Mouse (Mus musculus): ENCODE data around the gene Gpr107. TPM values are rescaled to one million over a fixed set of nuclear protein-coding genes. Genes with fewer than 3 reads are reported as not detected.
A peak's percentile ranks its signal among the peaks of the same experiment; 100 is the strongest.

Gpr107 gene
- polyA plus RNA-seq, 1 experiment: 35.3 TPM

GRCm38 (mm10) chr2:31115943-31116731 lies 36.0 kb upstream of the Gpr107 start:
- TF ChIP-seq CTCF (IDR thresholded peaks at IDR 0.05; ENCODE audit: borderline replicate concordance, extremely low read depth, insufficient read depth, insufficient read length) (no peak), POLR2A (IDR thresholded peaks at IDR 0.05; ENCODE audit: borderline replicate concordance, extremely low read depth, insufficient read depth, insufficient read length, poor library complexity, severe bottlenecking) (no peak)

DNA sequence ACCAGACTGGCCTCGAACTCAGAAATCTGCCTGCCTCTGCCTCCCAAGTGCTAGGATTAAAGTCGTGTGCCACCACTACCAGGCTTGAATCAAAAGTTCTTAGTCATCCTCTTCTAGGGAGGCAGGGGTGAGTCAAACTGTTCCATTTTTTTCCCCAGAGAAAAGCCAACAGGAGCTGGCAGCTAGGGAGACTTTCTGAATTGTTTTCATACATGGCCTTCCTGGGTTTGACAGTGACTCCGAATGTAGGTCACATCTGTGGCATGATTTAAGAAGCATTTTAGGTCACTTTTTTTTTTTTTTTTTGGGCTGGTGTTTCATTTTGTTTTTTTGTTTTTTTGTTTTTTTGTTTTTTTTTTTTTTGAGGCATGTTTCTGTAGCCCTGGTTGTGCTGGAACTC lies 33.9 kb upstream of the Gpr107 start:
- TF ChIP-seq CTCF (IDR thresholded peaks at IDR 0.05; ENCODE audit: borderline replicate concordance, extremely low read depth, insufficient read depth, insufficient read length): no peak
- no peak for TF ChIP-seq POLR2A (IDR thresholded peaks at IDR 0.05; ENCODE audit: borderline replicate concordance, extremely low read depth, insufficient read depth, insufficient read length, poor library complexity, severe bottlenecking)
- no peak for DNase-seq (ENCODE audit: low read depth)

More at GRCm38 (mm10) chr2:31115943-31116731, 36.0 kb upstream of the Gpr107 start:
- DNase-seq (ENCODE audit: low read depth): peak; percentile 24

DNA sequence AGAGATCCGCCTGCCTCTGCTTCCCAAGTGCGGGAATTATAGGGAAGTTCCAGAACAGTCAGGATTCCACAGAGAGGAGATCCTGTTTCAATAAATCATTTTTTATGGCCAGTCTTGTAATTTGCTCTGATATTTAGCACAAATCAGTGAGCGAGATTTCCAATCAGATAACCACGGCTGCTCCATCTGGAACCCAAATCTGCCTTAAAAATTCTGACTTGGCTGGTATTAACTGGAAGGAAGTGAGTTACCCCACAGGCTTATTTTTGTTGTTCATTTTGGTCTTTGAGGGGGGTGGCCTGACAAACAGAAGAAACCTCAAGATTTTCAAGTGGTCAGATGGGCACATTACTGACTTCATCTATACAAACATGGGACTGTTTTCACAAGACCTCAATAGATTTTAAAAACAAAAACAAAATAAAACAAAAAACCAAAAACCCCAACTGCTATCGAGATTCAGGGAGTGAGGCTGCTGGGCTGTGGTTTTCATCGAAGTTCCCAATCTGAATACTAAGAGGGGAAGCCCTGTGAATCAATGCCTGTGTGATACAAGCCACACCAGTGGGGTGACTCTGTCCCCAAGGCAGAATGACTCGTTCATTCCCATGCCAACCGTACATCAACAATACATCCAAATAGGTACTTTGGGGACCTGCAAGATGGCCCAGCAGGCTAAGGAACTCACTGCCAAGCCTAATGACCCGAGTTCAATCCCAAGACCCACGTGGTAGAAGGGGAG lies 33.3 kb upstream of the Gpr107 start:
- peak; percentile 42 for DNase-seq (ENCODE audit: low read depth)
- TF ChIP-seq POLR2A (IDR thresholded peaks at IDR 0.05; ENCODE audit: borderline replicate concordance, extremely low read depth, insufficient read depth, insufficient read length, poor library complexity, severe bottlenecking): no peak
- no peak for TF ChIP-seq CTCF (IDR thresholded peaks at IDR 0.05; ENCODE audit: borderline replicate concordance, extremely low read depth, insufficient read depth, insufficient read length)

DNA sequence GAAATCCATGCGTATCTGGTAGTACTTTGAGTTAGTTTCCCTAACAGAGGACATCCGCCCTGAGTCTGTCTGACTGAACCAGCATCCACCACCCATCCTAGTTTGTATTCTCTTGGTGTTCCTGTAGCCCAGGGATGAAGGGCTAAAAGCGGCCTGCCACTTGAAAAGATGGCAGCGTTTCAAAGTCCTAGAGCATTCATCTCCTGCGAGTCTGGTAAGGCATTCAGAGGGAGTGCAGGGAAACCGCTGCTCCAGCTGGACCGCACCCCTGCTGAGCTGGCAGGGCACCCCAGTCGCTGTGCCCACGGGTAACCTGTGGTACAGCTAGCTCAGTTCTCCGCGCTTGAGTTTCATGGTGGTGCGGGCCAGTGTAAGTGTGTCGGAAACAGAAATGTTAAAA lies 32.3 kb upstream of the Gpr107 start:
- DNase-seq (ENCODE audit: low read depth): peak; percentile 89
- no peak for TF ChIP-seq POLR2A (IDR thresholded peaks at IDR 0.05; ENCODE audit: borderline replicate concordance, extremely low read depth, insufficient read depth, insufficient read length, poor library complexity, severe bottlenecking)

GRCm38 (mm10) chr2:31121131-31121693 lies 30.9 kb upstream of the Gpr107 start:
- no peak for TF ChIP-seq CTCF (IDR thresholded peaks at IDR 0.05; ENCODE audit: borderline replicate concordance, extremely low read depth, insufficient read depth, insufficient read length)
- no peak for TF ChIP-seq POLR2A (IDR thresholded peaks at IDR 0.05; ENCODE audit: borderline replicate concordance, extremely low read depth, insufficient read depth, insufficient read length, poor library complexity, severe bottlenecking)
- no peak for DNase-seq (ENCODE audit: low read depth)

- TF ChIP-seq POLR2A (IDR thresholded peaks at IDR 0.05; ENCODE audit: borderline replicate concordance, extremely low read depth, insufficient read depth, insufficient read length, poor library complexity, severe bottlenecking) (no peak), CTCF (IDR thresholded peaks at IDR 0.05; ENCODE audit: borderline replicate concordance, extremely low read depth, insufficient read depth, insufficient read length) (no peak)
- DNase-seq (ENCODE audit: low read depth): no peak
Observed at GRCm38 (mm10) chr2:31122806-31123205, 29.3 kb upstream of the Gpr107 start.

GRCm38 (mm10) chr2:31123493-31123892 lies 28.6 kb upstream of the Gpr107 start:
- DNase-seq (ENCODE audit: low read depth): no peak
- TF ChIP-seq CTCF (IDR thresholded peaks at IDR 0.05; ENCODE audit: borderline replicate concordance, extremely low read depth, insufficient read depth, insufficient read length) (no peak), POLR2A (IDR thresholded peaks at IDR 0.05; ENCODE audit: borderline replicate concordance, extremely low read depth, insufficient read depth, insufficient read length, poor library complexity, severe bottlenecking) (no peak)

DNA sequence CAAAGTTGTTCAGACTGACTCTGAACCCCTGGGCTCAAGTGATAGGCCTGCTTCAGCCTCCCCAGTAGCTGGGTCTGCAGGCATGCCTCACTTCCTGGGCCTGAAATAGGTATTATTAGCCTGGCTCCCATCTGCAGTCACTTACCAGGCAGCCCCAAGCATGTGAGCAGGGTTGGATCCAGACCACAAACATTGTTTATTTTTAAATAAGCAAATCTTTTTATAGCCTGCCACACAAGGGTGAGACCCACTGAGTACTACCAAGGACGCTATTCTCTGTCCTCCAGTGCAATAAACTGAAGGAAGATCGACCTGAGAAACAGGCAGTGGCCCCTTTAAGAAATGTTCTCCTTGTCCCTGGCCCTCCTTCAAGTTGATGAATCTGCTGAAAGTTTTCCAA lies 27.4 kb upstream of the Gpr107 start:
- TF ChIP-seq POLR2A (IDR thresholded peaks at IDR 0.05; ENCODE audit: borderline replicate concordance, extremely low read depth, insufficient read depth, insufficient read length, poor library complexity, severe bottlenecking): no peak
- no peak for TF ChIP-seq CTCF (IDR thresholded peaks at IDR 0.05; ENCODE audit: borderline replicate concordance, extremely low read depth, insufficient read depth, insufficient read length)
- no peak for DNase-seq (ENCODE audit: low read depth)

DNA sequence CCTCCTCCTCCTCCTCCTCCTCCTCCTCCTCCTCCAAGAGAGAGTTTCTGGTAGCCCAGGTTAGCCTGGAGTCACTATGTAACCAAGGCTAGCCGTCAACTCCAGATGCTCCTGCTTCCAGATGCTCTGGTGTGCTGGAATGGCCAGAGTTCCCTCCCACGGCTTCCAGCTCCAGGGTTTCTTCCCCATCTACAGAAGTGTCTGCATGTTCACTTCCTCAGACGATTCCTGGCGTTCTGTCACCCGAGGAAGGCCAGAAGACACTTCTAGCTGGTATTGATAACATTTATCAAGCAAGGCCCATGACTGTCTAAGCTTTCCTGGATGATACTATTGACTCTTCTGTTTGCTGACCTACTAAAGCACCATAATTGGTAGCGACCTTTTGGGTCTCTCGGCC lies 27.0 kb upstream of the Gpr107 start:
- no peak for DNase-seq (ENCODE audit: low read depth)
- TF ChIP-seq CTCF (IDR thresholded peaks at IDR 0.05; ENCODE audit: borderline replicate concordance, extremely low read depth, insufficient read depth, insufficient read length): no peak
- TF ChIP-seq POLR2A (IDR thresholded peaks at IDR 0.05; ENCODE audit: borderline replicate concordance, extremely low read depth, insufficient read depth, insufficient read length, poor library complexity, severe bottlenecking): no peak

GRCm38 (mm10) chr2:31126048-31126447 lies 26.1 kb upstream of the Gpr107 start:
- DNase-seq (ENCODE audit: low read depth): no peak
- TF ChIP-seq POLR2A (IDR thresholded peaks at IDR 0.05; ENCODE audit: borderline replicate concordance, extremely low read depth, insufficient read depth, insufficient read length, poor library complexity, severe bottlenecking) (no peak), CTCF (IDR thresholded peaks at IDR 0.05; ENCODE audit: borderline replicate concordance, extremely low read depth, insufficient read depth, insufficient read length) (no peak)

- DNase-seq (ENCODE audit: low read depth): no peak
- TF ChIP-seq CTCF (IDR thresholded peaks at IDR 0.05; ENCODE audit: borderline replicate concordance, extremely low read depth, insufficient read depth, insufficient read length): no peak
- TF ChIP-seq POLR2A (IDR thresholded peaks at IDR 0.05; ENCODE audit: borderline replicate concordance, extremely low read depth, insufficient read depth, insufficient read length, poor library complexity, severe bottlenecking): no peak
Observed at GRCm38 (mm10) chr2:31127219-31127618, 24.9 kb upstream of the Gpr107 start.
